Mouse (Mus musculus) lung, embryonic 15.5 days (tissue): ENCODE data around the gene Zfp119a. TPM values are rescaled to one million over a fixed set of nuclear protein-coding genes. Genes with fewer than 3 reads are reported as not detected.
"Not testable (repeated sequence)": the region's sequence is repeated elsewhere in the genome, so short reads cannot be mapped to it uniquely, and the experiment has no call there.

ENCODE experiments used
- ATAC-seq: fragments of 200-750 bp; cut with Nextera tagmentation; 2 replicates; pipeline ENCODE4 v1.8.0; 2017; ENCODE audit warnings: moderate number of reproducible peaks, borderline replicate concordance; ENCODE audit not compliant: low FRiP score, low TSS enrichment; ENCODE audit errors: extremely low read depth
- H3K27ac ChIP-seq: fragments of 300-500 bp; sonication (generic); 2 replicates; pipeline ENCODE4 v1.5.1; 2015; ENCODE audit warnings: moderate library complexity, mild to moderate bottlenecking, inconsistent platforms
- H3K27me3 ChIP-seq: fragments of 300-500 bp; sonication (generic); 2 replicates; pipeline ENCODE4 v1.6.1; 2015; ENCODE audit warnings: inconsistent platforms
- H3K36me3 ChIP-seq: fragments of 300-500 bp; sonication (generic); 2 replicates; pipeline ENCODE4 v1.6.1; 2015; ENCODE audit warnings: inconsistent platforms
- H3K4me1 ChIP-seq: fragments of 300-500 bp; sonication (generic); 2 replicates; pipeline ENCODE4 v1.6.1; 2015; ENCODE audit warnings: inconsistent platforms
- H3K4me2 ChIP-seq: fragments of 300-500 bp; sonication (generic); 2 replicates; pipeline ENCODE4 v1.6.1; 2015; ENCODE audit warnings: inconsistent platforms, mild to moderate bottlenecking, moderate library complexity
- H3K4me3 ChIP-seq: fragments of 300-500 bp; sonication (generic); 2 replicates; pipeline ENCODE4 v1.5.1; 2015; ENCODE audit warnings: mild to moderate bottlenecking, inconsistent platforms
- H3K9ac ChIP-seq: fragments of 300-500 bp; sonication (generic); 2 replicates; pipeline ENCODE4 v1.6.1; 2015; ENCODE audit warnings: inconsistent platforms
- H3K9me3 ChIP-seq: fragments of 300-500 bp; sonication (generic); 2 replicates; pipeline ENCODE4 v1.6.1; 2016; ENCODE audit warnings: inconsistent platforms
- WGBS: fragments of 180-500 bp; shearing (Covaris S2); methylation state at CpG from one replicate; pipeline ENCODE4 v1.1.7; 2015; 5-methylcytosine and 5-hydroxymethylcytosine counted together
- polyA plus RNA-seq: library from polyadenylated mRNA; unstranded; fragments of >200 nt; fragmentation: Nextera tagmentation; extraction: Ambion mirVana; gene quantifications from 2 replicates; pipeline ENCODE4 v1.2.1, GENCODE M21; 2015

The Zfp119a gene
- 8.5 and 9.1 TPM in 2 replicates for polyA plus RNA-seq

- WGBS, result under 1% methylated on average over 42 of the region's 53 CpGs
- H3K36me3 ChIP-seq, H3K9me3 ChIP-seq, H3K27me3 ChIP-seq: not testable (repeated sequence)
- peak; percentile 100 for ATAC-seq
- H3K4me1 ChIP-seq, result peaks cover 16% of the 10 kb centered on the region
- H3K4me2 ChIP-seq, result peak within 1 kb of the TSS; percentile 64
- H3K4me3 ChIP-seq, result peak within 1 kb of the TSS; percentile 54
- peak within 1 kb of the TSS; percentile 55 for H3K9ac ChIP-seq
- peak within 1 kb of the TSS; percentile 73 for H3K27ac ChIP-seq
These were observed at the start of gene Zfp119a for GRCm38 (mm10) chr17:55878636-55879369. TSS of gene Zfp119a (minus strand) at chr17:55878930.

GRCm38 (mm10) chr17:55906669-55907068, 27.9 kb upstream of the Zfp119a start:
- no peaks in the 10 kb centered on the region for H3K36me3 ChIP-seq
- H3K27ac ChIP-seq, result no peak overlapping the region
- H3K4me3 ChIP-seq, result no peak overlapping the region
- H3K9ac ChIP-seq, result no peak overlapping the region
- H3K4me1 ChIP-seq, result no peaks in the 10 kb centered on the region
- no peak overlapping the region for H3K4me2 ChIP-seq
- ATAC-seq, result no peak
- H3K27me3 ChIP-seq, result no peaks in the 10 kb centered on the region
- no peaks in the 10 kb centered on the region for H3K9me3 ChIP-seq

DNA sequence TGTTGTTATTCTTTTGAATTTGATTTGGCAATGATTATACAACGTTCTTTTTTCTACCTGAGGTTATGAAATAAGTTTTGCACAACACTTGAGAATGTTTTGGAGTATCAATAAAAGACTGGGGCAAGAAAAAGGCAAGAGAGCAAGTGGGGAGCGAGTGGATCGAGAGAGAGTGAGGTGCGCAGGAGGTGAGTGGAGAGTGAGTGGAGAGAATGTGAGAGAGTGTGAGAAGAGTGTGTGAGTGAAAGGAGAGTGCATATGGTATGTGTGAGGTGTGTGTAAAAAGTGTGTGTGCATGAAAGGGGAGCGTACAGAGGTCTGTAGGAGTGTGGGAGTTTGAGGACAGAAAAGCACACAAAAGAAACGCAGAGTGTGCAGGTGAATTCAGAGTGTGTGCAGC, 25.4 kb upstream of the Zfp119a start:
- ATAC-seq, result no peak
- H3K27me3 ChIP-seq, result no peaks in the 10 kb centered on the region
- H3K36me3 ChIP-seq, result no peaks in the 10 kb centered on the region
- no peak overlapping the region for H3K27ac ChIP-seq
- 63% methylated on average over 6 of the region's 6 CpGs for WGBS
- no peak overlapping the region for H3K4me2 ChIP-seq
- no peaks in the 10 kb centered on the region for H3K4me1 ChIP-seq
- no peaks in the 10 kb centered on the region for H3K9me3 ChIP-seq
- H3K4me3 ChIP-seq, result no peak overlapping the region
- no peak overlapping the region for H3K9ac ChIP-seq

DNA sequence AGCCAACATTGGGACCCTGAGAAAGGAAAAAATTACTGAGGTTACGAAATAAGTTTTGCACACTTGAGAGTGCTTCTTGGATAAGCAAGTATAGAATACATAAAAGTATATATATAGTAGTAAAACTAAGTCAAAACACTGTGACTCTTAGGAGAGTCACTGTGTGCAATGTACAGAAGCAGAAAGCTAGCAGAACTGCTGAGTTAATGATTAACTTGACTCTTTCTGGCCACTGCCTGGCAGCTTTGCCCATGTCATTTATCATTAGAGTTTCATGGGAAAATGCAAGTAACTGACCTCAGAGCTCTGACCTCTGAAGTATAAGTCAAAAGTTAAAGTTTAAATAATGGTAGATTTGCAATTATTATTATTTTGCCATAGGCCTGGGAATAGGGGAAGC, 25.0 kb upstream of the Zfp119a start:
- H3K27ac ChIP-seq, result no peak overlapping the region
- ATAC-seq, result no peak
- no peak overlapping the region for H3K9ac ChIP-seq
- H3K36me3 ChIP-seq, result no peaks in the 10 kb centered on the region
- no peaks in the 10 kb centered on the region for H3K27me3 ChIP-seq
- no peak overlapping the region for H3K4me3 ChIP-seq
- H3K9me3 ChIP-seq, result no peaks in the 10 kb centered on the region
- no peak overlapping the region for H3K4me2 ChIP-seq
- no peaks in the 10 kb centered on the region for H3K4me1 ChIP-seq
- 71% methylated on average over 1 of the region's 1 CpGs for WGBS

- ATAC-seq, result no peak
- Histone ChIP-seq H3K27me3 (no peaks in the 10 kb centered on the region), H3K4me3 (no peak overlapping the region), H3K4me1 (no peaks in the 10 kb centered on the region), H3K4me2 (no peak overlapping the region), H3K27ac (no peak overlapping the region), H3K36me3 (peaks cover 5% of the 10 kb centered on the region), H3K9ac (no peak overlapping the region), H3K9me3 (0 out of 2 replicates have a peak, but pooled peaks cover 2% of the 10 kb centered on the region)
- WGBS, result 55% methylated on average over 2 of the region's 2 CpGs
These were observed 24.4 kb upstream of the Zfp119a start for GRCm38 (mm10) chr17:55903087-55903486.

- Histone ChIP-seq H3K27ac (peak overlapping the region; percentile 16; the same call in 1 of the 2 replicates), H3K4me2 (peak overlapping the region; percentile 53), H3K4me3 (peak overlapping the region; percentile 55), H3K9ac (peak overlapping the region; percentile 22; the same call in 1 of the 2 replicates)
- not testable (repeated sequence) for H3K4me1 ChIP-seq, ATAC-seq, H3K27me3 ChIP-seq, H3K36me3 ChIP-seq, H3K9me3 ChIP-seq
- WGBS, result 7% methylated on average over 6 of the region's 8 CpGs
These were observed 13.8 kb upstream of the Zfp119a start for GRCm38 (mm10) chr17:55892406-55892955.

GRCm38 (mm10) chr17:55884912-55885311, 6.2 kb upstream of the Zfp119a start:
- H3K27ac ChIP-seq, result no peak overlapping the region
- no peaks in the 10 kb centered on the region for H3K4me1 ChIP-seq
- H3K27me3 ChIP-seq, result peaks cover 3% of the 10 kb centered on the region; the same call in 1 of the 2 replicates
- H3K4me3 ChIP-seq, result no peak overlapping the region
- WGBS, result 39% methylated on average over 2 of the region's 2 CpGs
- no peak for ATAC-seq
- H3K9ac ChIP-seq, result no peak overlapping the region
- no peak overlapping the region for H3K4me2 ChIP-seq
- H3K36me3 ChIP-seq, result no peaks in the 10 kb centered on the region
- no peaks in the 10 kb centered on the region for H3K9me3 ChIP-seq

- no peak for ATAC-seq
- Histone ChIP-seq H3K36me3 (no peaks in the 10 kb centered on the region), H3K27ac (no peak overlapping the region), H3K9ac (no peak overlapping the region), H3K9me3 (no peaks in the 10 kb centered on the region), H3K4me3 (no peak overlapping the region), H3K4me1 (0 out of 2 replicates have a peak, but pooled peaks cover 4% of the 10 kb centered on the region), H3K27me3 (peaks cover 3% of the 10 kb centered on the region; the same call in 1 of the 2 replicates), H3K4me2 (no peak overlapping the region)
- WGBS, result 48% methylated on average over 2 of the region's 2 CpGs
These were observed 4.9 kb upstream of the Zfp119a start for GRCm38 (mm10) chr17:55883631-55884030.

- Histone ChIP-seq H3K27ac (peak overlapping the region; percentile 73), H3K4me1 (peaks cover 16% of the 10 kb centered on the region), H3K9ac (peak overlapping the region; percentile 46), H3K4me3 (peak overlapping the region; percentile 54), H3K4me2 (peak overlapping the region; percentile 63)
- not testable (repeated sequence) for H3K36me3 ChIP-seq, ATAC-seq, H3K27me3 ChIP-seq, H3K9me3 ChIP-seq
- under 1% methylated on average over 6 of the region's 8 CpGs for WGBS
These were observed 471 bp downstream of the Zfp119a start for GRCm38 (mm10) chr17:55878282-55878635.

GRCm38 (mm10) chr17:55877184-55877583, 1.5 kb downstream of the Zfp119a start:
- ATAC-seq, result no peak
- Histone ChIP-seq H3K9me3 (no peaks in the 10 kb centered on the region), H3K36me3 (no peaks in the 10 kb centered on the region), H3K4me2 (no peak overlapping the region; the same call in 1 of the 2 replicates), H3K27me3 (no peaks in the 10 kb centered on the region), H3K9ac (no peak overlapping the region), H3K27ac (no peak overlapping the region), H3K4me1 (peaks cover 16% of the 10 kb centered on the region), H3K4me3 (no peak overlapping the region)
- 89% methylated on average over 4 of the region's 4 CpGs for WGBS

- WGBS, result 82% methylated on average over 4 of the region's 4 CpGs
- Histone ChIP-seq H3K36me3 (no peaks in the 10 kb centered on the region), H3K9ac (no peak overlapping the region), H3K4me3 (no peak overlapping the region), H3K27ac (no peak overlapping the region), H3K27me3 (no peaks in the 10 kb centered on the region), H3K4me2 (no peak overlapping the region), H3K4me1 (no peaks in the 10 kb centered on the region), H3K9me3 (no peaks in the 10 kb centered on the region)
- ATAC-seq, result no peak
These were observed 35.7 kb downstream of the Zfp119a start for GRCm38 (mm10) chr17:55843067-55843466.

DNA sequence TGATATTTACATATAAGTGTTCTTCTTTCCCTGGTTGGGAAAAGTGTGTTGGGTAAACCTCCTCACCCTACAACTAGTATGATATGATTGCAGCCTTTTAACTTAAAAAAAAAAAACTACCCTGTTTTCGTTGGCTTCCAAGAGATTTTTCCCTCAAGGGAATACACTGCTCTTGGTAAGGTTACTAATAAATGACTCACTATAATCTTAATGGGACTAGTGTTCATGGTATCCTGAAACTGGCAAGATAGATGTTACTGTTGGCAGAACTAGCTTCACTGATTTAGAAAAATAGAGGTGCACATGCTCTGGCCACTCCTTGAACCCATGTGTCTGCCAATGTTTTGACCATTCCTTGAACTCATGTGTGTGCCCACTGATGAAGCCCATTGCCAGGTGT, 57.2 kb downstream of the Zfp119a start:
- H3K9me3 ChIP-seq, result no peaks in the 10 kb centered on the region
- H3K4me2 ChIP-seq, result no peak overlapping the region
- WGBS, result 75% methylated on average over 1 of the region's 1 CpGs
- no peaks in the 10 kb centered on the region for H3K36me3 ChIP-seq
- H3K4me1 ChIP-seq, result no peaks in the 10 kb centered on the region
- no peak overlapping the region for H3K27ac ChIP-seq
- no peak overlapping the region for H3K9ac ChIP-seq
- H3K4me3 ChIP-seq, result no peak overlapping the region
- no peaks in the 10 kb centered on the region for H3K27me3 ChIP-seq
- ATAC-seq, result no peak
